Mouse (Mus musculus) frontal cortex, postnatal 25 days (tissue): Measurements from ENCODE around the gene Ssh3.
A peak's percentile ranks its signal among the peaks of the same experiment; 100 is the strongest.

Source experiments
- DNase-seq, 2 experiments: peaks; one replicate each; pipeline ENCODE4 v3.0.0; 2022; ENCODE audit warnings: low spot score in 2 of 2

Ssh3 gene

GRCm38 (mm10) chr19:4244775-4245174 lies 24.2 kb downstream of the Ssh3 start:
- DNase-seq = no peak

- no peak for DNase-seq
Observed at GRCm38 (mm10) chr19:4242416-4242815, 26.6 kb downstream of the Ssh3 start.

GRCm38 (mm10) chr19:4240247-4240668 lies 28.7 kb downstream of the Ssh3 start:
- no peak for DNase-seq

GRCm38 (mm10) chr19:4234548-4234947 lies 34.4 kb downstream of the Ssh3 start:
- DNase-seq = no peak

- no peak for DNase-seq
Observed at GRCm38 (mm10) chr19:4232651-4233050, 36.3 kb downstream of the Ssh3 start.

- peak in 1 of 2 experiments; percentile 28 for DNase-seq
Observed at GRCm38 (mm10) chr19:4232186-4232572, 36.8 kb downstream of the Ssh3 start.

- DNase-seq = peak; percentile 92 to 95
Observed at GRCm38 (mm10) chr19:4231253-4232185, 37.5 kb downstream of the Ssh3 start, which contains the start of gene Pold4. Gene Pold4, plus strand, starts transcription at chr19:4231899.

GRCm38 (mm10) chr19:4230415-4230814 lies 38.6 kb downstream of the Ssh3 start:
- DNase-seq = no peak

- no peak for DNase-seq
Observed at GRCm38 (mm10) chr19:4229451-4230076, 39.4 kb downstream of the Ssh3 start.

GRCm38 (mm10) chr19:4228891-4229290 lies 40.1 kb downstream of the Ssh3 start:
- no peak for DNase-seq

GRCm38 (mm10) chr19:4227894-4228678 lies 40.9 kb downstream of the Ssh3 start:
- peak; percentile 44 to 64 for DNase-seq

- no peak for DNase-seq
Observed at GRCm38 (mm10) chr19:4227446-4227845, 41.5 kb downstream of the Ssh3 start.

GRCm38 (mm10) chr19:4226779-4227178 lies 42.2 kb downstream of the Ssh3 start:
- no peak for DNase-seq

- no peak for DNase-seq
Observed at GRCm38 (mm10) chr19:4222165-4222564, 46.8 kb downstream of the Ssh3 start.

GRCm38 (mm10) chr19:4220957-4221743 lies 47.8 kb downstream of the Ssh3 start:
- DNase-seq = no peak

GRCm38 (mm10) chr19:4220416-4220815 lies 48.6 kb downstream of the Ssh3 start:
- DNase-seq = no peak

GRCm38 (mm10) chr19:4219943-4220342 lies 49.0 kb downstream of the Ssh3 start:
- no peak for DNase-seq

- DNase-seq = no peak
Observed at GRCm38 (mm10) chr19:4218784-4219183, 50.2 kb downstream of the Ssh3 start.

- no peak for DNase-seq
Observed at GRCm38 (mm10) chr19:4218293-4218692, 50.7 kb downstream of the Ssh3 start.

- DNase-seq = no peak
Observed at GRCm38 (mm10) chr19:4217855-4218254, 51.1 kb downstream of the Ssh3 start.

GRCm38 (mm10) chr19:4217140-4217539 lies 51.8 kb downstream of the Ssh3 start:
- DNase-seq = no peak
